Mouse (Mus musculus) left cerebral cortex, adult 9 months (tissue): ENCODE measurements around the gene 2310046K23Rik.
A peak's percentile ranks its signal among the peaks of the same experiment; 100 is the strongest.
"Not testable (repeated sequence)": the region's sequence is repeated elsewhere in the genome, so short reads cannot be mapped to it uniquely, and the experiment has no call there.

Experiments used
- DNase-seq, 2 experiments: peaks; one replicate each; pipeline ENCODE4 v3.0.0; 2022; ENCODE audit warnings: low spot score in 2 of 2

Gene 2310046K23Rik

DNA sequence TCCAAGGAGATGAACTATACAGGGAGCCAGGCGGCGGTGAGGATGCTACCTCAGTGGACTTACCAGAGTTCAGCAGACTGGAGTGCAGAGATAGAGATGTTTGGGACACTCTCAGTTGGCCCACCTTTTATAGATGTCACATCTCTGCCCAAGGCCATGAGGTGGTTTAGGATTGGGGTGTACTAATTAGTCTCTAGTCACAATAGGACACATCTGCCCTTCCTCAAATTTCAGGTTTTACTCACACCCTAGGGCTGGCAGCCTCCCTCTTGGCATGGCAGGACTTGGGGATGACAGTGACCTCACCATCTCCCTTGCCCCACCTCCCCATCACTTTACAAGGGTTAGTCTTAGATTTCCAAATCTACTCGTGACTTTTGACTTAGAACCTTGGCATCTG is at the start of gene 2310046K23Rik:
Gene 2310046K23Rik (minus strand): TSS at position 101 of the 400 bp plus-strand sequence.
- DNase-seq = no peak

DNA sequence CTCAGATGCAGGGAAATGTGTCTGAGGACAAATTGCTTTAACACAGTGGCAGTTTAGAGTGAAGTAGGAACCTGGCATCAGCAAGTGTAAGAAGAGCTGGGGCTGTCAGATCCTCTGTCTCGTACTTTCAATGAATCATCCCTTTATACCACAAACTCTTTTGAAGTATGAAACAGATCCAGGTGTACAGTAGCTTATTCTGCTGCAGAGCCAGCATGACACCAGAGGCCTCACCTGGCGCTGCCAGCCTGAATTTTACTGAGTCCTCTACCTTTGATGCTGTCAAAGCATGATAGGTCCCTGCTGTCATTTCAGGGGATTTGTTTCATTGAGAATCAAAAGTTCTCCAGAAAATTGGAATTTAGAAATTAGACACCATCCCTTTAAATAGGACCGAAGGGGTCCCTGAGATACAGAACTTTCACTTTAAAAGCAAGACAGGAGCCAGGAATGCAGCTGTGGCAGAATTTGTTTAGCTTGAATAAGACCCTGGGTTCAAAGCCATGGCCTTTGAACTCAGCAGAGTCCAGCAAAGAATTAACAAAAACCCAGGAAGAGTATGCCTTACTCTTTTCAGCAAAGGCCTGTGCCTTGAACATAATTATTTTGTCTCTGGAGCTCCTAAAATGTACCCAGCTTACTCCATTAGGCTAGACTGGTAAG is 49.0 kb upstream of the 2310046K23Rik start:
- DNase-seq = no peak

GRCm38 (mm10) chr3:92579508-92579907 is 45.2 kb upstream of the 2310046K23Rik start:
- DNase-seq = no peak

GRCm38 (mm10) chr3:92578652-92579413 is 44.5 kb upstream of the 2310046K23Rik start:
- DNase-seq = no peak

- no peak for DNase-seq
Observed at GRCm38 (mm10) chr3:92573449-92574041, 39.2 kb upstream of the 2310046K23Rik start, which contains the start of gene Ivl. Gene Ivl, minus strand, starts transcription at chr3:92573735.

GRCm38 (mm10) chr3:92572514-92573155 is 38.3 kb upstream of the 2310046K23Rik start:
- DNase-seq = no peak

GRCm38 (mm10) chr3:92568752-92569151 is 34.4 kb upstream of the 2310046K23Rik start:
- no peak for DNase-seq

DNA sequence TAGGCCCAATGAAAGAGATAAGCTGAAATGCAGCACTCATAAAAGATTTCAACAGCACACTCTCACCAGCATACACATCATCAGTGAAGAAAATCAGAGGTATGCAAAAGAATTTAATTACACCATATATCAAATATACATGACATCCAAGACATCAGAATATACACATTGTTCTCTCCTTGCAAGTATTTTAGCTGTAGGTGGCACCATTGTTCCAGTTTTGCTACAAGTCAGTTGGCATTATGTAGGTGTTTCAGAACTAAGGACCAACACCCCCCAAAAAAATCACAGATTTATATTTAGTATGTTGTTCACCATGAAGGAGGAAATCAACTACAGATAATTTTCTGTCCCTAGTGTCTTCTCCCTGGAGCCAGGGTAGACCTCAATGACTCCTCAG is 31.1 kb upstream of the 2310046K23Rik start:
- no peak for DNase-seq

- DNase-seq = peak in 1 of 2 experiments; percentile 16
Observed at GRCm38 (mm10) chr3:92512325-92512724, 22.0 kb downstream of the 2310046K23Rik start.

- DNase-seq = peak in 1 of 2 experiments; percentile 26
Observed at GRCm38 (mm10) chr3:92510786-92511185, 23.5 kb downstream of the 2310046K23Rik start.

GRCm38 (mm10) chr3:92508185-92508584 is 26.1 kb downstream of the 2310046K23Rik start:
- no peak for DNase-seq

- DNase-seq = no peak
Observed at GRCm38 (mm10) chr3:92503528-92503927, 30.8 kb downstream of the 2310046K23Rik start.

GRCm38 (mm10) chr3:92500393-92500792 is 33.9 kb downstream of the 2310046K23Rik start, which contains the start of gene Sprr4:
Gene Sprr4, minus strand, starts transcription at chr3:92500493.
- DNase-seq = no peak

DNA sequence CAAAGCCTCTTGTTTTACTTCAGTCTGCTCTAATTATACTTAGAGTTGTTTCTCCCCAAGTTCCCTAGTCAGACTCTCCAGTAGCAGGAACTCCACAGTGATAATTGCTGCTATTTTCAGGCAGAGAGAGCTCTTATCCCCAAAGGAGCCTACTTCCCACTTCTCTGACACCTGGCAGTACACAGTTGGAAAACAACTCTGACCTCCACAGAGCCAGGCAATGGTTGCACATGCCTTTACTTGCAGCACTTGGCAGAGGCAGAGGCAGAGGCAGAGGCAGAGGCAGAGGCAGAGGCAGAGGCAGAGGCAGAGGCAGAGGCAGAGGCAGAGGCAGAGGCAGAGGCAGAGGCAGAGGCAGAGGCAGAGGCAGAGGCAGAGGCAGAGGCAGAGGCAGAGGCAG is 44.0 kb downstream of the 2310046K23Rik start:
- not testable (repeated sequence) for DNase-seq

- DNase-seq = no peak
Observed at GRCm38 (mm10) chr3:92486307-92486706, 48.0 kb downstream of the 2310046K23Rik start.

DNA sequence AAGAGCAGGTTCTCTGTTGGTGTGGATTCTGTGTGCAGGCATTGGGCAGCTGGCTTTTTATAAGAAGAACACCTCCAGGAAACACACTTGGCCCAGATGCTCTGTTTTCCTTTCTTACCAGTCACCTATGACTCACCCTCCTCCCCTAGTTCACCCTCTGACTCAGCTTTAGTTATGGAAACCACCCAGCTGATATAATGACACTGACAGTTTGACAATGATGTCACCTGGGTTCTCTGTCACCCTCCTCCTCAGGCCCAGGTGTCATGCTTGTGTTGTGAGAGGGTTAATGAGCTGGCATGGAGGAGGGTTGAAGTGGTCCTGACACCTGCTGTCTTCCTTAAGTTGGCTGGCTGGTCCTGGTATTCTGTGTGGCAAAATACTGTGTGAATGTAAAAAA is 48.4 kb downstream of the 2310046K23Rik start, which contains the start of gene Sprr1a:
Gene Sprr1a (minus strand): TSS at position 33 of the 400 bp plus-strand sequence.
- no peak for DNase-seq
